Mouse (Mus musculus) CH12.LX (cell line): Measurements from ENCODE around the gene Fam3b. TPM values are rescaled to one million over a fixed set of nuclear protein-coding genes. Genes with fewer than 3 reads are reported as not detected.

ENCODE experiments used
- DNase-seq: peaks from one replicate; pipeline ENCODE4 v3.0.0-alpha.2; 2013; ENCODE audit errors: extremely low read depth
- H3K27ac ChIP-seq: 2 replicates; pipeline ENCODE4 v1.5.1; 2012; ENCODE audit warnings: low read depth, mild to moderate bottlenecking, control low read depth, moderate library complexity; ENCODE audit not compliant: insufficient read depth
- H3K27me3 ChIP-seq: replicated peaks from 2 replicates; pipeline ENCODE3; 2012; ENCODE audit warnings: inconsistent platforms
- H3K36me3 ChIP-seq, 2 experiments: replicated peaks in 1 of 2; 2 replicates each; pipeline versions ENCODE3 to v1.6.1; 2012; ENCODE audit warnings: inconsistent platforms in 1 of 2, low read length in 1 of 2, mild to moderate bottlenecking in 1 of 2, mixed read lengths in 1 of 2, moderate library complexity in 1 of 2; ENCODE audit not compliant: control insufficient read depth in 1 of 2, insufficient read depth in 1 of 2
- H3K4me1 ChIP-seq, 2 experiments: 2 replicates each; pipeline ENCODE4 v1.6.1; 2012; ENCODE audit warnings: inconsistent platforms in 1 of 2, moderate library complexity in 1 of 2; ENCODE audit not compliant: insufficient read depth in 2 of 2, control insufficient read depth in 1 of 2
- H3K4me2 ChIP-seq: 2 replicates; pipeline ENCODE4 v1.6.1; 2012; ENCODE audit warnings: low read depth, mild to moderate bottlenecking, control low read depth; ENCODE audit not compliant: poor library complexity, insufficient read depth, severe bottlenecking
- H3K4me3 ChIP-seq, 3 experiments: fragments of 150-350 bp in 1 of 3; sonication (generic) in 1 of 3; replicated peaks in 1 of 3; 2 replicates each; pipeline versions ENCODE3 to v1.5.1; 2011 to 2012; ENCODE audit warnings: low read depth in 2 of 3, low read length in 2 of 3, mild to moderate bottlenecking in 2 of 3, moderate library complexity in 2 of 3, control low read depth in 1 of 3, improper control_type of control experiment in 1 of 3, inconsistent platforms in 1 of 3, mixed read lengths in 1 of 3; ENCODE audit not compliant: poor library complexity in 1 of 3
- H3K79me2 ChIP-seq: replicated peaks from 2 replicates; pipeline ENCODE4 v1.6.1; 2012; ENCODE audit warnings: mild to moderate bottlenecking, moderate library complexity; ENCODE audit not compliant: control insufficient read depth, poor library complexity, insufficient read depth, severe bottlenecking; ENCODE audit errors: extremely low read depth
- H3K9ac ChIP-seq: 2 replicates; pipeline ENCODE4 v1.6.1; 2012; ENCODE audit warnings: low read depth, mild to moderate bottlenecking, control low read depth, moderate library complexity; ENCODE audit not compliant: insufficient read depth
- H3K9me3 ChIP-seq: replicated peaks from 2 replicates; pipeline ENCODE3; 2012; ENCODE audit warnings: low read length, inconsistent platforms, mixed read lengths
- BHLHE40 ChIP-seq: IDR thresholded peaks from 2 replicates; pipeline ENCODE4 v1.6.1; 2011; ENCODE audit warnings: mild to moderate bottlenecking, low read depth, low read length, improper control_type of control experiment
- CTCF ChIP-seq, 2 experiments: IDR thresholded peaks in 1 of 2; conservative IDR thresholded peaks in 1 of 2; 2 replicates each; pipeline ENCODE4 v1.5.1; 2011 to 2012; ENCODE audit warnings: low read depth in 2 of 2, low read length in 2 of 2, improper control_type of control experiment in 1 of 2, inconsistent platforms in 1 of 2, mild to moderate bottlenecking in 1 of 2, moderate library complexity in 1 of 2
- E2F4 ChIP-seq: IDR thresholded peaks from 2 replicates; pipeline ENCODE4 v1.6.1; 2011; ENCODE audit warnings: low read depth, low read length, improper control_type of control experiment; ENCODE audit not compliant: insufficient replicate concordance
- ELF1 ChIP-seq: IDR thresholded peaks from 2 replicates; pipeline ENCODE4 v1.6.1; 2014; ENCODE audit warnings: low read depth, mild to moderate bottlenecking, inconsistent platforms, low read length, improper control_type of control experiment
- EP300 ChIP-seq: IDR thresholded peaks from 2 replicates; pipeline ENCODE4 v1.6.1; 2011; ENCODE audit warnings: low read length, improper control_type of control experiment
- HCFC1 ChIP-seq: IDR thresholded peaks from 2 replicates; pipeline ENCODE4 v1.6.1; 2012; ENCODE audit warnings: low read depth, mild to moderate bottlenecking, inconsistent platforms, low read length, improper control_type of control experiment
- JUN ChIP-seq: IDR thresholded peaks from 2 replicates; pipeline ENCODE4 v1.6.1; 2011; ENCODE audit warnings: low read depth, mild to moderate bottlenecking, low read length, improper control_type of control experiment, moderate library complexity; ENCODE audit not compliant: insufficient read depth
- JUND ChIP-seq: conservative IDR thresholded peaks from 2 replicates; pipeline ENCODE4 v1.6.1; 2011; ENCODE audit warnings: low read depth, low read length, improper control_type of control experiment
- KAT2A ChIP-seq: IDR thresholded peaks from 2 replicates; pipeline ENCODE4 v1.6.1; 2012; ENCODE audit warnings: low read length, improper control_type of control experiment, inconsistent platforms; ENCODE audit not compliant: insufficient replicate concordance
- MAFK ChIP-seq: IDR thresholded peaks from 2 replicates; pipeline ENCODE4 v1.6.1; 2011; ENCODE audit warnings: low read length, improper control_type of control experiment; ENCODE audit not compliant: insufficient replicate concordance
- MAZ ChIP-seq: IDR thresholded peaks from 2 replicates; pipeline ENCODE4 v1.6.1; 2012; ENCODE audit warnings: low read depth, mild to moderate bottlenecking, inconsistent platforms, low read length, improper control_type of control experiment, moderate library complexity
- NELFE ChIP-seq: IDR thresholded peaks from 2 replicates; pipeline ENCODE4 v1.6.1; 2011; ENCODE audit warnings: low read depth, low read length, improper control_type of control experiment
- POLR2AphosphoS2 ChIP-seq: IDR thresholded peaks from 2 replicates; pipeline ENCODE4 v1.6.1; 2011; ENCODE audit warnings: low read depth, low read length, improper control_type of control experiment
- RAD21 ChIP-seq: IDR thresholded peaks from 2 replicates; pipeline ENCODE4 v1.6.1; 2011; ENCODE audit warnings: low read depth, mild to moderate bottlenecking, low read length, improper control_type of control experiment, moderate library complexity
- SIN3A ChIP-seq: IDR thresholded peaks from 2 replicates; pipeline ENCODE4 v1.6.1; 2012; ENCODE audit warnings: low read length, improper control_type of control experiment, inconsistent platforms
- SMC3 ChIP-seq: IDR thresholded peaks from 2 replicates; pipeline ENCODE4 v1.6.1; 2011; ENCODE audit warnings: low read depth, low read length, improper control_type of control experiment
- USF1 ChIP-seq: IDR thresholded peaks from 2 replicates; pipeline ENCODE4 v1.6.1; 2014; ENCODE audit warnings: low read depth, mild to moderate bottlenecking, inconsistent platforms, low read length, improper control_type of control experiment
- USF2 ChIP-seq: conservative IDR thresholded peaks from 2 replicates; pipeline ENCODE4 v1.6.1; 2011; ENCODE audit warnings: low read depth, low read length, improper control_type of control experiment
- ZKSCAN1 ChIP-seq: IDR thresholded peaks from 2 replicates; pipeline ENCODE4 v1.6.1; 2012; ENCODE audit warnings: low read depth, inconsistent platforms, low read length, improper control_type of control experiment, borderline replicate concordance
- ZMIZ1 ChIP-seq: IDR thresholded peaks from 2 replicates; pipeline ENCODE4 v1.6.1; 2012; ENCODE audit warnings: low read depth, mild to moderate bottlenecking, inconsistent platforms, low read length, improper control_type of control experiment
- ZNF384 ChIP-seq: IDR thresholded peaks from 2 replicates; pipeline ENCODE4 v1.6.1; 2012; ENCODE audit warnings: low read depth, low read length, improper control_type of control experiment, inconsistent platforms
- dilution Hi-C: fragments of 300-500 bp; cut with MboI; formaldehyde crosslinking; loops from 2 replicates; pipeline ENCODE4 v1.14.3; 2020; ENCODE audit warnings: low sequenced_read_pairs; ENCODE audit not compliant: extremely low pct_unique_long_range_greater_than_20kb, extremely low pct_ligation_motif_present
- in situ Hi-C: fragments of 300-500 bp; cut with MboI; formaldehyde crosslinking; loops from 3 replicates; pipeline ENCODE4 v1.14.3; 2019; ENCODE audit warnings: low sequenced_read_pairs, low pct_ligation_motif_present, low pct_unique_long_range_greater_than_20kb, mixed read lengths
- polyA plus RNA-seq: library from polyadenylated mRNA; unstranded; fragments of >175 nt; gene quantifications from 2 replicates; pipeline ENCODE4 v1.2.1, GENCODE M21; 2012; ENCODE audit warnings: low read depth; ENCODE audit not compliant: insufficient read length
- total RNA-seq, 2 experiments: library from RNA; depleted of rRNA; stranded (reverse); fragments of 300-350 nt in 1 of 2; fragments of >200 nt in 1 of 2; gene quantifications; 2 replicates each; pipeline ENCODE4 v1.2.3; 2012 to 2014

Gene Fam3b
- total and polyA plus RNA-seq, 3 experiments, result not detected

DNA sequence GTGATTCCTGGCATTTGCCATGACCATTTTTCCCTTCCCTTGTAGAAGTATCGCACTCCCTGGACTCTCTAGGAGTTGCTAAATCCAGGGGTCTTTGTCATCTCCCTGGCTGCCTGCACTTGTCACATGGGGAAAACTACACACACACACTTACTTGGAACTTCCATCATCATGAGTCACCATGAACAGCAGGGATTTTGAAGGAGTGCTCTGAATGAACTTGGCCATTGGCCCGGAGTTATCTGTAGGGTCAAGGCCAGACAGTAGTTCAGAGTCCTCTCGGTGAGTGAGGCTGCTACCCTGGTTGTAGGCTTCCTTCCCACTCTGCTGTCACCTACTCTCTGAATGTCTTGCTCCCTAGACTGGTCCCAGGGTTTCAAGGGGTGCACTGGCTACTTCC, 39.0 kb downstream of the Fam3b start:
- no peak overlapping the region for H3K9ac ChIP-seq
- in situ Hi-C loops, result no loop called here
- no peak for DNase-seq
- TF ChIP-seq USF1 (no peak), SIN3A (no peak), RAD21 (no peak), MAZ (no peak), JUN (no peak), USF2 (no peak)
- TF ChIP-seq, all 38 proteins: peak for 0
- Histone ChIP-seq H3K79me2 (no peaks in the 10 kb centered on the region), H3K36me3 (no peaks in the 10 kb centered on the region), H3K9me3 (no peaks in the 10 kb centered on the region), H3K4me1 (peaks cover 5 to 22% of the 10 kb centered on the region in 2 experiments; a peak in 3 of 4 replicates), H3K27ac (no peak overlapping the region), H3K4me3 (no peak overlapping the region), H3K4me2 (no peak overlapping the region), H3K27me3 (no peaks in the 10 kb centered on the region)
- dilution Hi-C loops, result no loop called here

DNA sequence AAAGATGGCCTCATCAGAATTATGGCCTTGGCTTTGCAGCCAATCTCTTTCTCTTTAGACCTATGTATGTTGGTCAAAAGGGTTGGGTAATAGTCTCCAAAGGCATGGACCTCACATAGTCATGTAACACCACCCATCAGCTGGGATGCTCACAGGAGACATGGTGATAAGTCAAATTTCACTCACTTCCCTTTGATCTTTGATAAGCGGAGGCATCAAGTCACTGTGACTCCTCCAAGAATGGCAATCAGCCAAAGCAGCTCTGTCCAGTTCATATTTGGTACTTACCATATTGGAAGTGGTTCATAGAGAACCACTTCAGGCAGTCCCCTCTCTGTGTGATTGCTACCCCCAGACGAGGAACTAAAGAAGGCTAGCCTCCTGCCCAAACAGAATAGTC, 39.9 kb downstream of the Fam3b start:
- no peak overlapping the region for H3K4me2 ChIP-seq
- no peaks in the 10 kb centered on the region for H3K79me2 ChIP-seq
- in situ Hi-C loops, result no loop called here
- no peaks in the 10 kb centered on the region for H3K27me3 ChIP-seq
- DNase-seq, result no peak
- no peak overlapping the region for H3K4me3 ChIP-seq
- peaks cover 10 to 31% of the 10 kb centered on the region in 2 experiments; a peak in 3 of 4 replicates for H3K4me1 ChIP-seq
- no peak overlapping the region for H3K27ac ChIP-seq
- dilution Hi-C loops, result no loop called here
- TF ChIP-seq NELFE, result no peak
- TF ChIP-seq CTCF (conservative IDR thresholded peaks at IDR 0.05 in 1 of 2, IDR thresholded peaks at IDR 0.05 in 1 of 2; ENCODE audit: low read depth in 2 of 2, low read length in 2 of 2), result no peak
- no peak for TF ChIP-seq JUN
- no peak for TF ChIP-seq E2F4
- TF ChIP-seq ZNF384, result no peak
- TF ChIP-seq HCFC1, result no peak
- no peak for TF ChIP-seq MAZ
- TF ChIP-seq JUND, result no peak
- TF ChIP-seq ZMIZ1, result no peak
- TF ChIP-seq SMC3, result no peak
- no peak for TF ChIP-seq KAT2A
- no peak for TF ChIP-seq POLR2AphosphoS2
- no peak for TF ChIP-seq ELF1
- no peak for TF ChIP-seq ZKSCAN1
- no peak for TF ChIP-seq MAFK
- TF ChIP-seq BHLHE40, result no peak
- TF ChIP-seq USF1, result no peak
- no peak for TF ChIP-seq EP300
- no peak overlapping the region for H3K9ac ChIP-seq
- H3K9me3 ChIP-seq, result no peaks in the 10 kb centered on the region
- H3K36me3 ChIP-seq, result no peaks in the 10 kb centered on the region
